Mouse (Mus musculus): ENCODE results near the gene Nxf1.
"Not testable (repeated sequence)": the region's sequence is repeated elsewhere in the genome, so short reads cannot be mapped to it uniquely, and the experiment has no call there.

Gene Nxf1

DNA sequence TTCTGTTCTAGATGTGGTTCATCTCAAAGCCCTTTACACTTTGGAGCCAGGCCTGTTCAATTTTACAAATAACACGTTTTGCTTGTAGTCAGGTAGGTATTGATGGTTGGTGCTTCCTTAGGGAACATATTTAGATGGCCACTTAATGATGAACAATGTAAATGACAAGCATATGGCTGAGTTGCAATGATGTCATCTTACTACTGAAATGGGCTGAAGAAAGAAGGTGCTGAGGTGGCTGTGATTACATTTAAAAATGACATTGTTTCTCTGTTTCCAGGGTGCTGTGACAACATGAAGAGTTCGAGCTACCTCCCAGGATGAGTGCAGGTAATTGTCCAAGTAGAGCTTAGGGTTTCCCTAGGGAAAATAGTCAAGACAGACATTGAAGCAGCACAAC is 32.5 kb upstream of the Nxf1 start:
- DNase-seq (ENCODE audit: low spot score): peak; percentile 23

GRCm38 (mm10) chr19:8725081-8725613 is 31.7 kb upstream of the Nxf1 start:
- DNase-seq (ENCODE audit: low spot score): no peak

DNA sequence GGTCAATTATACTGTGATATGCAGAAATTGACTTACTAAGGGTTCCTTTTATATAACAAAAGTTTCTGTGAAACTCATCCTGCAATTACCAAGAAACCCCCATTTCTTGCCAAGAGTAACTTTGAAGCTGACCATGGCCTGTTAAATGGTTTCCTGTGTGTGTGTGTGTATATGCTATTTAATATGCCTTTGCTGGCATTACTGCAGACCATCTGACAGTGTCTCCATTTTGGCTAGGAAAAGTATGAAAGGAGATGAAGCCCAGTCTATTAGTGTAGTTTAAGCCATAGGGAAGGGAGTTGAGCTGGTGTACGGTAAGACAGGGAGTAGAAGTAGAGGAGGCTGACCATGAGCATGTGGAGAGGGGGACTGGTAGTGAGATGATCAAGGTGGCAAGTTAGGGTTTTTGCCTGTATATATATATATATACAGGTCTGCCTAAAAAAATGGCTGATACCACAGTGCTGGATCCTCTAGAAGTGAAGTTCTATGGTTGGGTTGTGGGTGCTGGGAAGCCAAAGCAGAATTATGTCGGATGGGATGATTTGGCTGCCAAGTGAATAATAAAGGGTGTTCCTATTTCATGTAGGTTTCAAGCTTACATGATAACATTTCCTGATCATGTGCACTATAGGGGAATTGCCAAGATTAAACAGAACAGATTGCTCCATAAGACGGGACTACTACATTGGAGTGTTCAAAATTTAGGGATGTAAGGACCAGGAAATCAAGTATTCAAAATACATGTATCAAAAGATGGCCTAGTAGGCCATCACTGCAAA is 30.1 kb upstream of the Nxf1 start:
- DNase-seq (ENCODE audit: low spot score): peak; percentile 32

- peak; percentile 19 for DNase-seq (ENCODE audit: low spot score)
Observed at GRCm38 (mm10) chr19:8727495-8728114, 29.3 kb upstream of the Nxf1 start.

- not testable (repeated sequence) for DNase-seq (ENCODE audit: low spot score)
Observed at GRCm38 (mm10) chr19:8728335-8729099, 28.4 kb upstream of the Nxf1 start.

DNA sequence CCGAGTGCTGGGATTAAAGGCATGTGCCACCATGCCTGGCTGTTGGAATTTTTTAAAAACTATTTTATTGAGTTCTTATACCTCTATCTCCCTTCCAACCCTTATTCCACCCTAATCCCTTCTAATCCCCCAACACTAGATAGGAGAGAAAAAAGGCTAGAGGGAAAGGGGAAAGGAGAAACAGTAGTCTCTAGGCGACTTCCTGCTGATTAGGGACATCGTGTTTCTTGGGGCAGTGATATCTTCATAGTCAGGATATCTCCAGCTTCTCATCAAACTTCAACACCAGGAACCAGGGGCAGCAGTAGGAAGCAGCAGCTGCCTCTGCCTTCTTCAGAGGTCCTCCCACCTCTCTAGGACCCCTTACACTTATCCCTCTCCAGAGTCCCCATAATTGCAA is 22.5 kb upstream of the Nxf1 start:
- no peak for DNase-seq (ENCODE audit: low spot score)

GRCm38 (mm10) chr19:8735389-8736159 is 21.3 kb upstream of the Nxf1 start, which contains the start of gene Wdr74:
TSS of gene Wdr74 (plus strand) at chr19:8735827.
- DNase-seq (ENCODE audit: low spot score): peak; percentile 96

DNA sequence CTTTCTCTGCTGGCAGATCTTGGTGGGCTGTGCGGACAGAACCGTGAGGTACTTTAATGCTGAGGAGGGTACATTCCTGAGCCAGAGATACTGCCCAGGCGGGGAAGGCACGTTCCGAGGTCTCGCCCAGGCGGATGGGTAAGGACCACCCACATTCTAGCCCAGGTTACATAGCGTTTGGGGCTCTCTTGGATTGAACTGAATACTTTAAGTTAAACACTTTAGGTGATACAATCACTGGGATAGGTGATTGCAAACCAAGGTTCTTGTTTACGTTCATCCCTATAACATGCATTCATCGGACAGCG is 20.8 kb upstream of the Nxf1 start:
- peak; percentile 46 for DNase-seq (ENCODE audit: low spot score)

- no peak for DNase-seq (ENCODE audit: low spot score)
Observed at GRCm38 (mm10) chr19:8738911-8739310, 18.0 kb upstream of the Nxf1 start.

GRCm38 (mm10) chr19:8739646-8740045 is 17.2 kb upstream of the Nxf1 start:
- DNase-seq (ENCODE audit: low spot score): no peak

- DNase-seq (ENCODE audit: low spot score): no peak
Observed at GRCm38 (mm10) chr19:8740603-8741002, 16.3 kb upstream of the Nxf1 start, which contains the start of gene 1700092M07Rik. TSS of gene 1700092M07Rik (plus strand) at chr19:8740718.

- peak; percentile 99 for DNase-seq (ENCODE audit: low spot score)
Observed at GRCm38 (mm10) chr19:8741243-8741869, 15.5 kb upstream of the Nxf1 start, which contains the start of gene Stx5a. TSS of gene Stx5a (plus strand) at chr19:8741413.

DNA sequence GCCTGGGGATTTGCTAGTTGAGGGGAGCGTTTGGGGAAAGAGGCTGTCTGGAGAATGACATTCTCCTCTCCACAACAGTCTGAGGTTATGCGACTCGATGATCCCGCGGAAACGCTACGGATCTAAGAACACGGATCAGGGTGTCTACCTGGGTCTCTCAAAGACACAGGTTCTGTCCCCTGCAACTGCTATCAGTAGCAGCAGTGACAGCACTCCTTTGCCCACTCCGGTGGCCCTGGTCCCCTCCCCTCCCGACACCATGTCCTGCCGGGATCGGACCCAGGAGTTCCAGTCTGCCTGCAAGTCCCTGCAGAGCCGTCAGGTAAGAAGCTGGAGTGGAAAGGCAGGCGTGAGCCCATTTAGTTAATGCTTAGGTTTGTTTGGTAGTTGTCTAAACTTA is 14.7 kb upstream of the Nxf1 start:
- no peak for DNase-seq (ENCODE audit: low spot score)

DNA sequence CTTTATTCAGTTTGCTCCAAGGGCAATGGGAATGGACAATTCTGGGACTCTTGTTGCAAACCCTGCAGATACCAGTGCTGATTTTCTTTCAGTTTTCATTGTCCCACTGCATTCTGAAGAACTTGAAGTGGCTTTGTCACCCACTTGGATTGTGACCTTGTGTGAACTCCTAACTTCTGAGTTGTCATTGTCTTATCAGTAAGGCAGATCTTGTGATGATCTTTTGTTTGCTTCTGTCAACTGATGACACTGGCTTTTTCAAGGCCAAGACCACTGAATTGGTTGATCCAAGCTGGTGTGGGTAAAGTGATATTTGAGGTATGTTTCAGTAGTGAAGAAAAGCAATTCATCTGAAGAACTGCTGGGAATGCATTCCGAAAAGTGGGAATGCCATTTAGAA is 11.5 kb upstream of the Nxf1 start:
- DNase-seq (ENCODE audit: low spot score): no peak

DNA sequence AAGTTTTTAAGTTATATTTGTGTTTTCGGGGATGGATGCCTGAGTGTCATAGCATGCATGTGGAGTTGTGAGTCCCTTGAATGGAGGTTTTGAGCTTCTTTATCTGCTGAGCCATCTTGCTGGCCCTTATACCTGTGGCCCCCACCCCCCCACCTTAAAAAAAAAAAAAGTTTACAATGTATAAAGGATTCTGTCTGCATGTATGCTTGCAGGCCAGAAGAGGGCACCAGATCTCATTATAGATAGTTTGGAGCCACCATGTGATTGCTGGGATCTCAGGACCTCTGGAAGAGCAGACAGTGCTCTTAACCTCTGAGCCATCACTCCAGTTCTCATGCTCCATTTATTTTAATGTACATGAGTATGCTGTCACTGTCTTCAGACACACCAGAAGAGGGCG is 9.5 kb upstream of the Nxf1 start:
- no peak for DNase-seq (ENCODE audit: low spot score)

DNA sequence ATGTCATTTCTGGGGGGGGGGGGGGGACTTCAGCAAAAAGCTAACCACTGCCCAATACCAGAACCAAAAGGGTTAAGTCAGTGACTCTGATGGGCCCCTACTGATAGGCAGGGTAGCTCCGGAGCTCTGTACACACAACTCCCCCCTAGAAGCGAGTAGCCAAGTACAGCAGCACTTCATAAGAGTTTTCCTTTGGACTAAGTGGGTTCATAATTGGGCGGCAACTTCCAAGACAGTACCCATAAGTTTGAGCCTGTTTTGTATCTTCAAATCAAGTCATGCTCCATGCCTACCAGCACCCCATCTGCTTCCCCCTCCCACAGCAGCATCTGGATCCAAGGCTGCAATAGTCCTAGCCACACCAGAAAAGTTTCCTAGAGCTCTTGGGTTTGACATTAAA is 1.2 kb upstream of the Nxf1 start:
- no peak for DNase-seq (ENCODE audit: low spot score)

DNA sequence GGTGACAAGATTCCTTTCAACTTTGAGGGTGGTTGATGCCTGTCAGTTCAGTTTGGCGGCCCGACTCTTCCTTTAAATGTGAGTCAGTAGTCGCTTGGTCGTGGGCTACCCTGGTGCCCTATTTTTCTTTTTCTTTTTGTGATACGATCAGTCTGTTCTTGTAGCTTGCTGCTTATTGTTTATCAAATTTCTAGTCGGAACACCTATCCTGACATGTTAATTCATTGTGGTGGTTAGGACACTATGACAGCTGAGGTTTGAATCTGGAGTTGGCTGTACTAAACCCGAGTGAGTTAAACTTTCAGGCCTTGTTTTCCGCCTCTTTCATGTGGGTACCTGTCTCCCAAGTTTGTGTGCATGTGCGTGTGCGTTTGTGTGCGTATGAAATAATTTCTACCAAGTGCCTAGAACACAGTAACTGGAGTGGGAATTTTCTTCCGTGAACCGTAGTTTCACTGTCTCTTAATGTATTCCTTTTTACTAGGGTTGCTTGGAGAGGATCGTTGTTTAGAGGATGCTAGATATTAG is 662 bp downstream of the Nxf1 start:
- no peak for DNase-seq (ENCODE audit: low spot score)

- DNase-seq (ENCODE audit: low spot score): no peak
Observed at GRCm38 (mm10) chr19:8758899-8759298, 2.0 kb downstream of the Nxf1 start.

- no peak for DNase-seq (ENCODE audit: low spot score)
Observed at GRCm38 (mm10) chr19:8760757-8761156, 3.9 kb downstream of the Nxf1 start.

DNA sequence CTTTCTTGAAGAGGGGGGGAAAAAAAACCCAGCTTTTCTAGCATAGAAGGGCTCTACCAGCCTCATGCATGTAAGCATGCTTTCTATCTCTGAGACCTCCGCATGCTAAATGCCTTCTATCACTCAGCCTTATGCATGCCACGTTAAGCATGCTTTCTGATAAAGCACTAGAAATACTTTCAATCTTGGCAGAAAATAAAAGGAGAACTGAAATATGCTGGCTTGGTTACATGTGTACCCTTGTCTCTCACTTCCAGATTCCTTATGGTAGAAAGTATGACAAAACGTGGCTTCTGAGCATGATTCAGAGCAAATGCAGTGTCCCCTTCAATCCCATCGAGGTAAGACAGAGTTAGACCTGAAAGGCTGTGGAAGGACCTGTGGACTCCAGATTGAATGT is 6.4 kb downstream of the Nxf1 start:
- no peak for DNase-seq (ENCODE audit: low spot score)

- no peak for DNase-seq (ENCODE audit: low spot score)
Observed at GRCm38 (mm10) chr19:8765562-8765961, 8.7 kb downstream of the Nxf1 start.
